Comparison of ENCODE assay signal across 9 mouse cellular contexts in the genomic region with DNA sequence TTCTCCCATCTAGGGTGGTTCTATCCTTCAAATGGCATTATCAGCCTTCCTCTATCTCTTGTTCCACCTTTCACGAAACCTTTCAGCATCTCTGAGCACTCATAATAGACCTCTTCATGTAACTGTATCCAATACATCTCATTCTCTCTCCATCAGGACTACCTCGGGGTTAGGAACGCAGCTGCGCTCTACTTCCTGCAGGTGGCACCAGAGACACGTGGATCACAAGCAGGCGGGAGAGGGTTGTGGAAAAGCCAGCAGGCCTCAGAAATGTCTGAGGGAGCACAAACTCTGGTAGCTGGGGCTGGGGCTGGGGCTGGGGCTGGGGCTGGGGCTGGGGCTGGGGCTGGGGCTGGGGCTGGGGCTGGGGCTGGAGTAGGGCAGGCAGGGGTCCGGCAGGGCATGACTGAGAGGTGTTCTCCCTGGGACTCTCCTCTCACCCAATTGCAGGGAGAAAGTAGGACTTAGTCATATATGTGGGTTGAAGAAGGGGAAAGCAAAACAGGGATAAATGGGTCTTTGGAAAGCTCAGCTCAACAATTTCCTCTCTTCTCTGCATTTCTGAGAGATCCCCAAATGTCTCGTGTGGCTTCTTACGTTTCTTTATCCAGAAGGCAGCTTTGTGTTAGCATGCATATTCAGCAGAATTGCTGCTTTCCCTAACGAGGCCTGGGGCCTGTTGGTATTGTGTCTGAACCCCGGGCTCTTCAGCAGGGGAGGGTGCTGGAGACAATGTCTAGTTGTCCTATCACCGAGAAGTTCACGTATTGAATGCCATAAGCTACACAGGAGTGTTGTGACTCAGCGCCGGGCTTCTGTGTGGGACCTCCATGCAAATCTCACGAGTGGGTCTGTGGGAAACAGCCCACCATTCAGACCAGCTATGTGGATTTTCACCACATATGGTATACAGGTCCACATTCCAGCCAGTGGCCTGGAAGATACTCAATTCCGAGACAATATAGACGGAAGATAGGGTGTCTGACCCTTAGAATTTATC. TPM values are rescaled to one million over a fixed set of nuclear protein-coding genes. Genes with fewer than 3 reads are reported as not detected.
DNase-seq lines count a peak whose midpoint lies in the region; ATAC-seq and TF ChIP-seq lines count a peak whose summit lies in the region.
"Had no signal": no experiment of that assay in that cellular context is flagged by ENCODE, and none has a peak within 500 bp of the region (broad histone marks: within the 10 kb centered on the region; RNA-seq: fewer than 3 reads in every experiment).

No protein-coding gene starts in this region.

- no peak overlapping the region for H3K9ac ChIP-seq in ES-Bruce4 (ENCODE audit: low read depth, poor library complexity, severe bottlenecking)
- no peak overlapping the region for H3K9ac ChIP-seq in forebrain, embryonic 13.5 days
- H3K9ac ChIP-seq in lung, embryonic 15.5 days, result no peak overlapping the region
- H3K9ac ChIP-seq: liver, embryonic 15.5 days had no signal

- 32% methylated on average over 17 of the region's 18 CpGs for WGBS in forebrain, embryonic 13.5 days
- 58% methylated on average over 18 of the region's 18 CpGs for WGBS in large intestine, adult 2 months
- WGBS in lung, embryonic 15.5 days, result 56% methylated on average over 18 of the region's 18 CpGs

- H3K27me3 ChIP-seq in ES-Bruce4 (ENCODE audit: control insufficient read depth, insufficient read depth, low read length, poor library complexity, severe bottlenecking), result no peaks in the 10 kb centered on the region
- no peaks in the 10 kb centered on the region for H3K27me3 ChIP-seq in forebrain, embryonic 13.5 days
- H3K27me3 ChIP-seq in lung, embryonic 15.5 days, result peaks cover under 1% of the 10 kb centered on the region; the same call in 1 of the 2 replicates
- H3K27me3 ChIP-seq: liver, embryonic 15.5 days had no signal

- no peak for TF ChIP-seq EP300 in ES-Bruce4 (IDR thresholded peaks at IDR 0.05; ENCODE audit: insufficient read depth, low read depth, low read length)

- ATAC-seq in forebrain, embryonic 13.5 days, result peak; percentile 92
- 0 out of 2 replicates have a peak, but pooled peaks have one; percentile 55 for ATAC-seq in lung, embryonic 15.5 days (ENCODE audit: borderline replicate concordance, extremely low read depth, low FRiP score, low TSS enrichment)

- H3K4me3 ChIP-seq in ES-Bruce4 (ENCODE audit: low read depth, low read length), result no peak overlapping the region
- H3K4me3 ChIP-seq in forebrain, embryonic 13.5 days, result no peak overlapping the region
- H3K4me3 ChIP-seq in lung, embryonic 15.5 days, result no peak overlapping the region
- H3K4me3 ChIP-seq: liver, embryonic 15.5 days had no signal

- peak; percentile 55 for DNase-seq in c-Kit-positive CD71-positive TER-119-negative erythroid progenitor cells, embryonic 14.5 days (ENCODE audit: low read depth)
- peak; percentile 40 for DNase-seq in heart, postnatal 25 days (ENCODE audit: low spot score)
- peak; percentile 50 for DNase-seq in large intestine, adult 2 months (ENCODE audit: low read depth, low spot score)
- DNase-seq in ovary, postnatal 10 days (ENCODE audit: low spot score), result peak; percentile 64
- peak; percentile 72 for DNase-seq in thymus, postnatal 25 days

- peak; percentile 93 for TF ChIP-seq CTCF in ES-Bruce4 (IDR thresholded peaks at IDR 0.05; ENCODE audit: low read depth, low read length)

- H3K4me1 ChIP-seq in ES-Bruce4 (ENCODE audit: control insufficient read depth, insufficient read depth, low read length), result no peaks in the 10 kb centered on the region
- H3K4me1 ChIP-seq in forebrain, embryonic 13.5 days, result no peaks in the 10 kb centered on the region
- H3K4me1 ChIP-seq in lung, embryonic 15.5 days, result no peaks in the 10 kb centered on the region
- H3K4me1 ChIP-seq: liver, embryonic 15.5 days had no signal

- H3K4me2 ChIP-seq in forebrain, embryonic 13.5 days, result no peak overlapping the region
- H3K4me2 ChIP-seq in lung, embryonic 15.5 days, result no peak overlapping the region
- H3K4me2 ChIP-seq: liver, embryonic 15.5 days had no signal

- H3K9me3 ChIP-seq in ES-Bruce4 (replicated peaks; ENCODE audit: control insufficient read depth, insufficient read depth, low read length, poor library complexity, severe bottlenecking), result peaks cover 8% of the 10 kb centered on the region
- H3K9me3 ChIP-seq in forebrain, embryonic 13.5 days (replicated peaks), result no peaks in the 10 kb centered on the region
- no peaks in the 10 kb centered on the region for H3K9me3 ChIP-seq in lung, embryonic 15.5 days
- H3K9me3 ChIP-seq: liver, embryonic 15.5 days had no signal

- H3K27ac ChIP-seq in ES-Bruce4 (ENCODE audit: insufficient read depth, low read length), result no peak overlapping the region
- H3K27ac ChIP-seq in forebrain, embryonic 13.5 days, result no peak overlapping the region
- no peak overlapping the region for H3K27ac ChIP-seq in lung, embryonic 15.5 days
- H3K27ac ChIP-seq: liver, embryonic 15.5 days had no signal

- no peaks in the 10 kb centered on the region for H3K36me3 ChIP-seq in ES-Bruce4 (ENCODE audit: control insufficient read depth, insufficient read depth, low read length, poor library complexity, severe bottlenecking)
- no peaks in the 10 kb centered on the region for H3K36me3 ChIP-seq in forebrain, embryonic 13.5 days (ENCODE audit: poor library complexity, severe bottlenecking)
- no peaks in the 10 kb centered on the region for H3K36me3 ChIP-seq in lung, embryonic 15.5 days
- H3K36me3 ChIP-seq: liver, embryonic 15.5 days had no signal

- intact Hi-C loops in heart, postnatal 25 days (cut with DNase I), result loop anchor here (5.0 kb wide), 5 partner anchors 43 to 592 kb away; a partner anchor contains a TSS

- TF ChIP-seq POLR2A in ES-Bruce4 (IDR thresholded peaks at IDR 0.05; ENCODE audit: insufficient read depth, low read length), result no peak

RNA-seq across cellular contexts. Expression of a gene that starts 22.9 kb away (rescaled TPM):
- 11.4 and 12.5 TPM in 2 replicates for polyA plus RNA-seq in ES-Bruce4 (2011; ENCODE audit: insufficient read depth, insufficient read length, low read depth, missing spikeins)
- polyA plus RNA-seq in forebrain, embryonic 13.5 days (2015; fragmentation: Nextera tagmentation; extraction: Ambion mirVana), result 0.75 and 0.89 TPM in 2 replicates
- 1 to 10 TPM; 1.7 to 2.2 TPM for total RNA-seq in heart, postnatal 25 days (2021)
- 0.16 and 0.17 TPM in 2 replicates for polyA plus RNA-seq in large intestine, adult 2 months (2012; rRNA removed)
- polyA plus RNA-seq in lung, embryonic 15.5 days (2015; fragmentation: Nextera tagmentation; extraction: Ambion mirVana), result 6.1 and 6.7 TPM in 2 replicates

RNA-seq across cellular contexts. Expression of a gene that starts 44.4 kb away (rescaled TPM):
- polyA plus RNA-seq in ES-Bruce4 (2011; ENCODE audit: insufficient read depth, insufficient read length, low read depth, missing spikeins), result not detected in 2 replicates
- polyA plus RNA-seq in forebrain, embryonic 13.5 days (2015; fragmentation: Nextera tagmentation; extraction: Ambion mirVana), result not detected in 2 replicates
- total RNA-seq in heart, postnatal 25 days (2021), result not detected
- polyA plus RNA-seq in large intestine, adult 2 months (2012; rRNA removed), result 0.44 and 0.57 TPM in 2 replicates
- polyA plus RNA-seq in lung, embryonic 15.5 days (2015; fragmentation: Nextera tagmentation; extraction: Ambion mirVana), result not detected in 2 replicates
- polyA plus RNA-seq: liver, embryonic 15.5 days had no signal
